Mouse (Mus musculus) left cerebral cortex, postnatal 10 days (tissue): ENCODE results near the gene Ankmy1. TPM values are rescaled to one million over a fixed set of nuclear protein-coding genes. Genes with fewer than 3 reads are reported as not detected.

Experiments used
- DNase-seq, 2 experiments: peaks; one replicate each; pipeline ENCODE4 v3.0.0; 2021 to 2022; ENCODE audit warnings: low spot score in 2 of 2, mixed read lengths in 1 of 2; ENCODE audit errors: extremely low spot score in 1 of 2
- intact Hi-C: fragments of 180-260 bp; cut with DNase I; formaldehyde crosslinking; loops from one replicate; pipeline ENCODE4 v1.15.1; 2025
- total RNA-seq, 2 experiments: library from RNA; stranded (reverse); gene quantifications; 2 replicates each; pipeline ENCODE4 v1.2.3; 2021

The Ankmy1 gene
- total RNA-seq, 2 experiments from 2014 or later, result 0.17 TPM; not detected in 1

- DNase-seq, result no peak
- intact Hi-C loops, result no loop called here
Observed at GRCm38 (mm10) chr1:92914993-92915392, 12.3 kb upstream of the Ankmy1 start.

- no peak for DNase-seq
- intact Hi-C loops, result no loop called here
Observed at GRCm38 (mm10) chr1:92914239-92914638, 11.5 kb upstream of the Ankmy1 start.

- intact Hi-C loops, result no loop called here
- no peak for DNase-seq
Observed at GRCm38 (mm10) chr1:92912286-92912685, 9.6 kb upstream of the Ankmy1 start.

- intact Hi-C loops, result no loop called here
- no peak for DNase-seq
Observed at GRCm38 (mm10) chr1:92911721-92912138, 9.0 kb upstream of the Ankmy1 start.

- intact Hi-C loops, result no loop called here
- DNase-seq, result peak in 1 of 2 experiments; percentile 87
Observed at GRCm38 (mm10) chr1:92910925-92911720, 8.4 kb upstream of the Ankmy1 start.

GRCm38 (mm10) chr1:92910239-92910885 lies 7.7 kb upstream of the Ankmy1 start, which contains the start of gene Rnpepl1:
Rnpepl1 (plus strand) TSS chr1:92910783.
- intact Hi-C loops, result no loop called here

GRCm38 (mm10) chr1:92909068-92909467 lies 6.4 kb upstream of the Ankmy1 start:
- no peak for DNase-seq
- intact Hi-C loops, result no loop called here

More at GRCm38 (mm10) chr1:92910239-92910885, 7.7 kb upstream of the Ankmy1 start, which contains the start of gene Rnpepl1:
- DNase-seq, result peak; percentile 70 to 87

GRCm38 (mm10) chr1:92908664-92909063 lies 6.0 kb upstream of the Ankmy1 start:
- DNase-seq, result no peak
- intact Hi-C loops, result no loop called here

- intact Hi-C loops, result no loop called here
- DNase-seq, result no peak
Observed at GRCm38 (mm10) chr1:92907632-92908360, 5.1 kb upstream of the Ankmy1 start.

- DNase-seq, result peak; percentile 79 to 91
- intact Hi-C loops, result no loop called here
Observed at GRCm38 (mm10) chr1:92906779-92907631, 4.3 kb upstream of the Ankmy1 start, which contains the start of gene Dusp28. Dusp28 (plus strand) TSS chr1:92906981.

- intact Hi-C loops, result no loop called here
- DNase-seq, result peak in 1 of 2 experiments; percentile 33
Observed at GRCm38 (mm10) chr1:92905703-92906310, 3.1 kb upstream of the Ankmy1 start.

- DNase-seq, result no peak
- intact Hi-C loops, result loop anchor here (5.0 kb wide), 1 partner anchor 56 kb away; no protein-coding TSS in a partner anchor
Observed at GRCm38 (mm10) chr1:92903627-92904026, 921 bp upstream of the Ankmy1 start.

GRCm38 (mm10) chr1:92895089-92895488 lies 7.6 kb downstream of the Ankmy1 start:
- intact Hi-C loops, result loop anchor here (10.0 kb wide), 2 partner anchors 210 to 370 kb away; no protein-coding TSS in a partner anchor
- peak; percentile 72 to 82 for DNase-seq

- DNase-seq, result no peak
- intact Hi-C loops, result loop anchor here (10.0 kb wide), 2 partner anchors 209 to 369 kb away; no protein-coding TSS in a partner anchor
Observed at GRCm38 (mm10) chr1:92893896-92894295, 8.8 kb downstream of the Ankmy1 start.

- no peak for DNase-seq
- intact Hi-C loops, result loop anchor here (10.0 kb wide), 2 partner anchors 208 to 368 kb away; no protein-coding TSS in a partner anchor
Observed at GRCm38 (mm10) chr1:92892791-92893190, 9.9 kb downstream of the Ankmy1 start.

- intact Hi-C loops, result no loop called here
- no peak for DNase-seq
Observed at GRCm38 (mm10) chr1:92888901-92889655, 13.6 kb downstream of the Ankmy1 start.

- intact Hi-C loops, result no loop called here
- no peak for DNase-seq
Observed at GRCm38 (mm10) chr1:92881982-92882381, 20.7 kb downstream of the Ankmy1 start.
